Mouse (Mus musculus) heart, embryonic 16.5 days (tissue): ENCODE measurements around the gene Hk2. TPM values are rescaled to one million over a fixed set of nuclear protein-coding genes. Genes with fewer than 3 reads are reported as not detected.

Experiments
- ATAC-seq: fragments of 200-750 bp; cut with Nextera tagmentation; replicated peaks from 2 replicates; pipeline ENCODE4 v1.8.0; 2017; ENCODE audit warnings: moderate number of reproducible peaks; ENCODE audit not compliant: insufficient read depth, low FRiP score; ENCODE audit errors: extremely low read depth
- H3K27ac ChIP-seq: fragments of 300-500 bp; sonication (generic); 2 replicates; pipeline ENCODE4 v1.5.1; 2014; ENCODE audit warnings: mild to moderate bottlenecking, low read length, control low read depth, moderate library complexity
- H3K27me3 ChIP-seq: fragments of 300-500 bp; sonication (generic); 2 replicates; pipeline ENCODE4 v1.6.1; 2014; ENCODE audit warnings: low read length, mixed read lengths; ENCODE audit not compliant: control insufficient read depth, insufficient read depth
- H3K36me3 ChIP-seq: fragments of 300-500 bp; sonication (generic); 2 replicates; pipeline ENCODE4 v1.6.1; 2014; ENCODE audit not compliant: control insufficient read depth, insufficient read depth
- H3K4me1 ChIP-seq: fragments of 300-500 bp; sonication (generic); 2 replicates; pipeline ENCODE4 v1.6.1; 2014; ENCODE audit warnings: low read length, mixed read lengths; ENCODE audit not compliant: control insufficient read depth, insufficient read depth
- H3K4me2 ChIP-seq: fragments of 300-500 bp; sonication (generic); 2 replicates; pipeline ENCODE4 v1.6.1; 2014; ENCODE audit warnings: low read depth, mild to moderate bottlenecking, control low read depth, low read length
- H3K4me3 ChIP-seq: fragments of 300-500 bp; sonication (generic); 2 replicates; pipeline ENCODE4 v1.5.1; 2014; ENCODE audit warnings: mild to moderate bottlenecking, control low read depth, low read length
- H3K9ac ChIP-seq: fragments of 300-500 bp; sonication (generic); 2 replicates; pipeline ENCODE4 v1.6.1; 2014; ENCODE audit warnings: low read length, control low read depth
- H3K9me3 ChIP-seq: fragments of 300-500 bp; sonication (generic); replicated peaks from 2 replicates; pipeline ENCODE4 v1.6.1; 2016; ENCODE audit warnings: low read length; ENCODE audit not compliant: control insufficient read depth
- WGBS: fragments of 180-500 bp; shearing (Covaris S2); extraction: QIAGEN DNeasy Blood & Tissue Kit; methylation state at CpG from one replicate; pipeline ENCODE4 v1.1.7; 2014; 5-methylcytosine and 5-hydroxymethylcytosine counted together
- polyA plus RNA-seq: library from polyadenylated mRNA; unstranded; fragments of >200 nt; fragmentation: Nextera tagmentation; extraction: Ambion mirVana; gene quantifications from 2 replicates; pipeline ENCODE4 v1.2.1, GENCODE M21; 2015

Gene Hk2
- polyA plus RNA-seq, 1 experiment from 2014 or later: 37.4 TPM

GRCm38 (mm10) chr6:82798202-82798737 lies 24.0 kb upstream of the Hk2 start:
- H3K27me3 ChIP-seq: no peaks in the 10 kb centered on the region
- 41% methylated on average over 3 of the region's 3 CpGs for WGBS
- H3K4me3 ChIP-seq: no peak overlapping the region
- H3K9me3 ChIP-seq: no peaks in the 10 kb centered on the region
- no peaks in the 10 kb centered on the region for H3K36me3 ChIP-seq
- H3K4me2 ChIP-seq: no peak overlapping the region
- H3K4me1 ChIP-seq: no peaks in the 10 kb centered on the region
- H3K27ac ChIP-seq: no peak overlapping the region
- no peak for ATAC-seq
- no peak overlapping the region for H3K9ac ChIP-seq

DNA sequence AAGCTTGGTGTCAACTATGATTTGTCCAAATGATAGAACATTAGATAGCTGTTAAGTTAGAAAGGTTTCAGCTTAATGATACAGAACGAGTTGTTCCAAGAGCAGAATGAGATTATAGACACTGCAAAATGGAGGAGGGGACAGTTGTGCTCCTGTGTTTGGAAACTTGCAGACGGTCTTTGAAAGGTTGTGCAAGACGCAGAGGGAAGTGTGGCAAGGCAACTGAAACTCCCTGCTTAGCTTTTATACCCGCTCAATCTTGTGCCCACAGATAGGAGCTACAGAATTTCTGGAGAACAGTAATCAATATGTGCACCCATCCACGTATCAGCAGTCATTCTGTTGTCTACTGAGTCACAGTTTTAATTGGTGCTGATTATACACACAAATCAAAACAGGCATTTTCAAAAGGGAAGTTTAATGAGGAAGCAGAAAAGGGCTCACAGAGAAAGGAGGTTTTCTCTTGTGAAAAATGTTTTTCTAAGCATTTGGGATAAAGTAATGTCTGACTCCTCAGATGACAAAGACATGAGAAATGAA lies 23.1 kb upstream of the Hk2 start:
- Histone ChIP-seq H3K4me2 (no peak overlapping the region), H3K4me1 (no peaks in the 10 kb centered on the region), H3K4me3 (no peak overlapping the region), H3K27ac (no peak overlapping the region), H3K9me3 (no peaks in the 10 kb centered on the region), H3K27me3 (no peaks in the 10 kb centered on the region), H3K9ac (no peak overlapping the region), H3K36me3 (no peaks in the 10 kb centered on the region)
- 61% methylated on average over 5 of the region's 5 CpGs for WGBS
- ATAC-seq: no peak

DNA sequence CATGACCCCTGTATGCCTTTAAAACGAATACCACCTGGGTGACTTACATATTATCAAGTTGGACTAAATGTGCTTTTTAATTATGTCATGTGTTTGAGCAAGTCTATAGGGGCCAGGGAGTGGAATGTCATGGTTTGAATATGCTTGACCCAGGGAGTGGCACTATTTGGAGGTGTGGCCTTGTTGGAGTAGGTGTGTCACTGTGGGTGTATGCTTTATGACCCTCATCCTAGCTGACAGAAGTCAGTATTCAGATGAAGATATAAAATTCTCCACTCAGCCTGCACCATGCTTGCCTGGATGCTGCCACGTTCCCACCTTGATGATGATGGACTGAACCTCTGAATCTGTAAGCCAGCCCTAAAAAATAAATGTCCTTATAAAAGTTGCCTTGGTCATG lies 16.6 kb upstream of the Hk2 start:
- H3K9me3 ChIP-seq: no peaks in the 10 kb centered on the region
- no peaks in the 10 kb centered on the region for H3K27me3 ChIP-seq
- no peak overlapping the region for H3K4me2 ChIP-seq
- no peak overlapping the region for H3K4me3 ChIP-seq
- WGBS: 90% methylated on average over 2 of the region's 2 CpGs
- H3K36me3 ChIP-seq: no peaks in the 10 kb centered on the region
- ATAC-seq: no peak
- H3K9ac ChIP-seq: no peak overlapping the region
- no peak overlapping the region for H3K27ac ChIP-seq
- H3K4me1 ChIP-seq: no peaks in the 10 kb centered on the region

- H3K9me3 ChIP-seq: no peaks in the 10 kb centered on the region
- no peaks in the 10 kb centered on the region for H3K36me3 ChIP-seq
- H3K27me3 ChIP-seq: no peaks in the 10 kb centered on the region
- no peak overlapping the region for H3K9ac ChIP-seq
- WGBS: 76% methylated on average over 4 of the region's 4 CpGs
- no peak overlapping the region for H3K4me2 ChIP-seq
- no peak for ATAC-seq
- no peaks in the 10 kb centered on the region for H3K4me1 ChIP-seq
- H3K27ac ChIP-seq: no peak overlapping the region
- H3K4me3 ChIP-seq: no peak overlapping the region
Observed at GRCm38 (mm10) chr6:82783906-82784305, 9.7 kb upstream of the Hk2 start.

DNA sequence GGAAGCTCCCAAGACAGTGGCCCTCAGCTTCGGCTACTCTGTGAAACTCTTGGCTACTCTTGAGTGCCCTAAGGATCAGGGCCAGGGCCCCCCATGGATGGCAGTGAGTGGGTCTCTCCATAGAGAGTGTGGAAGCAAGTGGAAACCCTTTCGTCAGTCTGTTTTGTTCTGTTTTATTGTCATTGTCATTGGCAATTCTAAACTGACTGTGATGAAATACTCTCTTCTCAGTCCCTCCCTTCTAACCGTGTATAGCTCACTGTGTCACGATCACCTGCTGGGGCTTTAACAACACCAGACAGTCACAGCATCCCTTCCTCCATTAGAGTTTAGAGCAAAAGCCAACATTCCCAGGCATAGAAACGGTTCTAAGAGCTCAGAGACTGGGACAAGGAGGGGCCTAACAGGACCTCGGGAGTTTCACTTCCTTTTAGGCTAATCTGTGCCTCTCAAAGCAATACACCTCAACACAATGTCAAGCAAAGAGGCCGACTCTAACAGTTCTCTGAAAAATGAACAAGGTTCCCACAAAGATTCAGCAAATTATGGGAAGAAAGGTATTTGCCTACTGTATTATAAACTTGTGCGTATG lies 6.6 kb upstream of the Hk2 start:
- H3K4me3 ChIP-seq: no peak overlapping the region
- H3K9ac ChIP-seq: no peak overlapping the region
- H3K4me1 ChIP-seq: no peaks in the 10 kb centered on the region
- H3K4me2 ChIP-seq: no peak overlapping the region
- no peak for ATAC-seq
- H3K9me3 ChIP-seq: no peaks in the 10 kb centered on the region
- no peaks in the 10 kb centered on the region for H3K36me3 ChIP-seq
- H3K27ac ChIP-seq: no peak overlapping the region
- no peaks in the 10 kb centered on the region for H3K27me3 ChIP-seq
- WGBS: 64% methylated on average over 8 of the region's 8 CpGs

DNA sequence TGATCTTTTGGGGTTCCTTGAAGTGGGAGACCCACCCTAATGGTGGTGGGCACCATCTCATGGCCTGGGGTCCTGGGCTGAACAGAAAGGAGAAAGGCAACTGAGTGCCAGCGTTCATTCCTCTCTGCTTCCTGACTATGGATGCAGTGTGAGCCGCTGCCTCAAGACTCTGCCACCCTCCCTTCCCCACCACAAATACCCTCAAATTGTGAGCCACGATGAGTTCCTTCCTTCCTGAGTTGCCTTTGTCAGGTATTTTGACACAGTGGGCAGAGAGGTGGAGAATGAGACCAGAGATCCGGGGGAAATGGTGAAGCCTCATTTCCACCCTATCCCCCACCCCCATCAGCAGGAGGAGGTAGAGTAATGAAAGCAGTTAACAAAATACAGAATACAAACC lies 6.1 kb upstream of the Hk2 start:
- Histone ChIP-seq H3K9me3 (no peaks in the 10 kb centered on the region), H3K4me2 (no peak overlapping the region), H3K4me1 (no peaks in the 10 kb centered on the region), H3K9ac (no peak overlapping the region), H3K4me3 (no peak overlapping the region), H3K27ac (no peak overlapping the region), H3K27me3 (no peaks in the 10 kb centered on the region), H3K36me3 (no peaks in the 10 kb centered on the region)
- ATAC-seq: no peak
- WGBS: 59% methylated on average over 4 of the region's 4 CpGs

DNA sequence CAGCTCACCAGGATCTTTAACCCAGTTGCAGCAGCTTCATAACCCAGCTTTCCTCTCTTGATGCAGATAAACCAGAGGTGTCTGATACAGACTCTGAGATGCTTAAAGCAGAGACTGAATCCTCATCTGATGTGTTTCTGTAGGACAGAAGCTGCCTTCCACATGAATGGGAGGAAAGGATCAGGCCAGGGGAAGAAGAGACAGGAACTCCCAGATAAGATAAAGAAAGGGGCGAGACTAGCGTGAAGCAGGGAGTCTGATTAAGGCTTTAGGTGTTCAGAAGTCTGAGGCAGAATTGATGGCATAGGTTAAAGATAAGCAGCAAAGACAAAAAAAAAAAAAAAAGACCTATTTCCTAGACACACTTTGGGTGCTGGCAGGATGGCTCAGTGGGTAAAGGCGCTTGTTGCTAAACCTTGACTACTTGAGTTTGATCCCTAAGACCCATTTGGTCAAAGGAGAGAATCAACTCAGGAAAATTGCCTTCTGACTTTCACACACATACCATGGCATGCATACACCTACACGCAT lies 2.9 kb upstream of the Hk2 start:
- H3K9me3 ChIP-seq: no peaks in the 10 kb centered on the region
- H3K27ac ChIP-seq: no peak overlapping the region
- no peak for ATAC-seq
- H3K4me1 ChIP-seq: peaks cover 4% of the 10 kb centered on the region; the same call in 1 of the 2 replicates
- no peak overlapping the region for H3K9ac ChIP-seq
- no peaks in the 10 kb centered on the region for H3K27me3 ChIP-seq
- H3K36me3 ChIP-seq: no peaks in the 10 kb centered on the region
- 70% methylated on average over 4 of the region's 4 CpGs for WGBS
- H3K4me2 ChIP-seq: no peak overlapping the region
- H3K4me3 ChIP-seq: no peak overlapping the region

DNA sequence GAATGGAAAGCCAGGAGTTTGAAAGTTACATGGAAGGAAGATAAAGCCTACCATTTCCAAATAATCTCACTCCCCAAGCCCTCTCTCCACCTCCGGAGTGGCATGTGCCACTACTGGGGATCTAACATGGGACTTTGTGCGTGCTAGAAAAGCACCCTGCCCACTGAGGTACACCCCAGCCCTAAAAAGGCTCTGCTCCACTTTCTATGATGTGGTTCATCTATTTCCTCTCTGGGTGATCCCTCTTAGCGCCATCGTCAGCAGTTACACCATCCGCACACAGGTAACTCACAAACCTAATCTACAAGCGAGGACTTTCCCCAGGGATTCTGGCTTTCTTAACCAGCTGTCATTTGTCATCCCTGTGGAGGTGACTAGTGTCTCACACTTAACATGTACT lies 1.1 kb upstream of the Hk2 start:
- no peak overlapping the region for H3K4me2 ChIP-seq
- no peaks in the 10 kb centered on the region for H3K36me3 ChIP-seq
- no peak overlapping the region for H3K4me3 ChIP-seq
- H3K27me3 ChIP-seq: no peaks in the 10 kb centered on the region
- 77% methylated on average over 6 of the region's 6 CpGs for WGBS
- H3K27ac ChIP-seq: peak overlapping the region; percentile 86
- no peak overlapping the region for H3K9ac ChIP-seq
- peaks cover 19% of the 10 kb centered on the region for H3K4me1 ChIP-seq
- H3K9me3 ChIP-seq: no peaks in the 10 kb centered on the region
- ATAC-seq: no peak

- peak overlapping the region; percentile 92 for H3K27ac ChIP-seq
- peak overlapping the region; percentile 86 for H3K9ac ChIP-seq
- H3K4me2 ChIP-seq: peak overlapping the region; percentile 95
- H3K4me3 ChIP-seq: peak overlapping the region; percentile 71
- peaks cover 24% of the 10 kb centered on the region for H3K4me1 ChIP-seq
- peak; percentile 19 for ATAC-seq
- no peaks in the 10 kb centered on the region for H3K27me3 ChIP-seq
- under 1% methylated on average over 68 of the region's 68 CpGs for WGBS
- no peaks in the 10 kb centered on the region for H3K9me3 ChIP-seq
- H3K36me3 ChIP-seq: no peaks in the 10 kb centered on the region
Observed at GRCm38 (mm10) chr6:82773261-82774131, 758 bp downstream of the Hk2 start.
